Mouse (Mus musculus) lung, adult 2 months (tissue): ENCODE data around the gene Grk5.

ENCODE experiments used
- CTCF ChIP-seq: fragments of 200-500 bp; IDR thresholded peaks from 2 replicates; pipeline ENCODE4 v1.5.1; 2011; ENCODE audit warnings: mild to moderate bottlenecking, low read length, control low read depth; ENCODE audit not compliant: insufficient read depth
- POLR2A ChIP-seq: fragments of 200-500 bp; IDR thresholded peaks from 2 replicates; pipeline ENCODE4 v1.6.1; 2011; ENCODE audit warnings: low read depth, mild to moderate bottlenecking, control low read depth, low read length, borderline replicate concordance; ENCODE audit errors: extremely low read depth

DNA sequence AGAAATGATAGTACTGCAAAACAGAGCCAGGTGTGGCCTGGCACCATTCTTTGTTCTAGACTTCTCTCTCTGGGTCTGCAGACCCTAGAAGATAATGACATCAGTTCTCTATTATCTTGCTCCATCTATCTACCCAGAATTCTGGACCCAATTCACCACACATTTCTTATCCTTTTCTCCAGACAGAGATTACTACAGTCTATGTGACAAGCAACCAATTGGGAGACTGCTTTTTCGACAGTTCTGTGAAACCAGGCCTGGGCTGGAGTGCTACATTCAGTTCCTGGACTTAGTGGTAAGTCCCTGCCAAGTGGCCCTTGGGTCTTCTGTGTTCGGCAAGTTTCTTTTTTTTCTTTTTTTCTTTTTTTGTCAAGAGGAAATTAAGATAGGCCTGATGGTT lies 142.0 kb downstream of the Grk5 start:
- TF ChIP-seq POLR2A (no peak), CTCF (no peak)
